14 mouse cellular contexts compared by ENCODE assay signal in genomic region chr16:92402216-92402615, GRCm38 (mm10). TPM values are rescaled to one million over a fixed set of nuclear protein-coding genes. Genes with fewer than 3 reads are reported as not detected.
DNase-seq lines count a peak whose midpoint lies in the region; ATAC-seq and TF ChIP-seq lines count a peak whose summit lies in the region.
"Had no signal": no experiment of that assay in that cellular context is flagged by ENCODE, and none has a peak within 500 bp of the region (broad histone marks: within the 10 kb centered on the region; RNA-seq: fewer than 3 reads in every experiment).

No protein-coding gene starts in this region.

- no peaks in the 10 kb centered on the region for H3K9me3 ChIP-seq in kidney, postnatal 0 days (replicated peaks; ENCODE audit: low read length)
- no peaks in the 10 kb centered on the region for H3K9me3 ChIP-seq in kidney, embryonic 15.5 days (replicated peaks)
- H3K9me3 ChIP-seq in limb, embryonic 13.5 days = no peaks in the 10 kb centered on the region
- no peaks in the 10 kb centered on the region for H3K9me3 ChIP-seq in midbrain, embryonic 14.5 days (ENCODE audit: control insufficient read depth, low read length)
- H3K9me3 ChIP-seq: megakaryocyte, embryonic 14.5 days; neural tube, embryonic 13.5 days had no signal

- H3K79me2 ChIP-seq in heart, adult 2 months (replicated peaks; ENCODE audit: control insufficient read depth, insufficient read depth, low read length) = no peaks in the 10 kb centered on the region

- no peak overlapping the region for H3K4me2 ChIP-seq in kidney, postnatal 0 days (ENCODE audit: low read length)
- no peak overlapping the region for H3K4me2 ChIP-seq in kidney, embryonic 15.5 days
- no peak overlapping the region for H3K4me2 ChIP-seq in limb, embryonic 13.5 days (replicated peaks)
- H3K4me2 ChIP-seq in midbrain, embryonic 14.5 days (ENCODE audit: low read length) = no peak overlapping the region
- H3K4me2 ChIP-seq: neural tube, embryonic 13.5 days had no signal

- no peaks in the 10 kb centered on the region for H3K36me3 ChIP-seq in heart, adult 2 months (ENCODE audit: control insufficient read depth, insufficient read depth, low read length)
- no peaks in the 10 kb centered on the region for H3K36me3 ChIP-seq in kidney, postnatal 0 days (ENCODE audit: insufficient read depth, low read length)
- no peaks in the 10 kb centered on the region for H3K36me3 ChIP-seq in kidney, embryonic 15.5 days
- H3K36me3 ChIP-seq in limb, embryonic 13.5 days = no peaks in the 10 kb centered on the region
- H3K36me3 ChIP-seq in midbrain, embryonic 14.5 days (ENCODE audit: control insufficient read depth, insufficient read depth, low read length) = no peaks in the 10 kb centered on the region
- H3K36me3 ChIP-seq: neural tube, embryonic 13.5 days had no signal

- no peak for TF ChIP-seq CTCF in heart, adult 2 months (IDR thresholded peaks at IDR 0.05)
- no peak for TF ChIP-seq CTCF in kidney, postnatal 0 days (IDR thresholded peaks at IDR 0.05; ENCODE audit: low read depth)

- TF ChIP-seq EP300 in heart, adult 2 months (IDR thresholded peaks at IDR 0.05; ENCODE audit: insufficient read depth, low read depth, low read length) = no peak

- WGBS in heart, adult 2 months = 61% methylated on average over 8 of the region's 8 CpGs
- WGBS in kidney, postnatal 0 days = 39% methylated on average over 8 of the region's 8 CpGs
- 39% methylated on average over 8 of the region's 8 CpGs for WGBS in kidney, embryonic 15.5 days
- WGBS in limb, embryonic 13.5 days = 37% methylated on average over 8 of the region's 8 CpGs
- 37% methylated on average over 8 of the region's 8 CpGs for WGBS in midbrain, embryonic 14.5 days

- no peak for ATAC-seq in kidney, postnatal 0 days (replicated peaks; ENCODE audit: low FRiP score, low read depth)
- no peak for ATAC-seq in kidney, embryonic 15.5 days (replicated peaks; ENCODE audit: low FRiP score)
- no peak for ATAC-seq in limb, embryonic 13.5 days (ENCODE audit: low FRiP score, low read depth)
- no peak for ATAC-seq in midbrain, embryonic 14.5 days (ENCODE audit: low FRiP score, low TSS enrichment)

- no peak overlapping the region for H3K9ac ChIP-seq in heart, adult 2 months (ENCODE audit: low read depth, low read length)
- H3K9ac ChIP-seq in kidney, postnatal 0 days (ENCODE audit: low read depth, low read length) = no peak overlapping the region
- no peak overlapping the region for H3K9ac ChIP-seq in kidney, embryonic 15.5 days
- peak overlapping the region; percentile 43; the same call in 1 of the 2 replicates for H3K9ac ChIP-seq in limb, embryonic 13.5 days
- no peak overlapping the region for H3K9ac ChIP-seq in midbrain, embryonic 14.5 days (replicated peaks; ENCODE audit: low read length)
- H3K9ac ChIP-seq: neural tube, embryonic 13.5 days had no signal

- H3K27ac ChIP-seq in heart, adult 2 months = peak overlapping the region; percentile 52
- H3K27ac ChIP-seq in kidney, postnatal 0 days = 0 out of 2 replicates have a peak overlapping the region, but pooled peaks have one; percentile 42
- no peak overlapping the region for H3K27ac ChIP-seq in kidney, embryonic 15.5 days
- peak overlapping the region; percentile 61; the same call in 1 of the 2 replicates for H3K27ac ChIP-seq in limb, embryonic 13.5 days
- no peak overlapping the region for H3K27ac ChIP-seq in midbrain, embryonic 14.5 days (replicated peaks; ENCODE audit: low read depth, low read length)
- H3K27ac ChIP-seq: layer of hippocampus, adult 2 months; neural tube, embryonic 13.5 days had no signal

- H3K4me3 ChIP-seq in heart, adult 2 months = no peak overlapping the region
- no peak overlapping the region for H3K4me3 ChIP-seq in kidney, postnatal 0 days (replicated peaks; ENCODE audit: low read depth, low read length)
- no peak overlapping the region for H3K4me3 ChIP-seq in kidney, embryonic 15.5 days (replicated peaks)
- H3K4me3 ChIP-seq in limb, embryonic 13.5 days = no peak overlapping the region
- no peak overlapping the region for H3K4me3 ChIP-seq in midbrain, embryonic 14.5 days (replicated peaks; ENCODE audit: low read depth, low read length)
- H3K4me3 ChIP-seq: layer of hippocampus, adult 2 months; megakaryocyte, embryonic 14.5 days; neural tube, embryonic 13.5 days had no signal

- no peaks in the 10 kb centered on the region for H3K27me3 ChIP-seq in heart, adult 2 months (ENCODE audit: control insufficient read depth, insufficient read depth, low read length)
- no peaks in the 10 kb centered on the region for H3K27me3 ChIP-seq in kidney, postnatal 0 days (ENCODE audit: insufficient read depth, low read length)
- H3K27me3 ChIP-seq in kidney, embryonic 15.5 days = peaks cover 7% of the 10 kb centered on the region
- H3K27me3 ChIP-seq in limb, embryonic 13.5 days = no peaks in the 10 kb centered on the region; the same call in 1 of the 2 replicates
- H3K27me3 ChIP-seq in midbrain, embryonic 14.5 days (ENCODE audit: control insufficient read depth, insufficient read depth, low read length) = no peaks in the 10 kb centered on the region
- H3K27me3 ChIP-seq: neural tube, embryonic 13.5 days had no signal

- no peak for DNase-seq in heart, adult 2 months
- no peak for DNase-seq in heart, postnatal 36 days
- no peak for DNase-seq in kidney, postnatal 0 days (ENCODE audit: low spot score)
- DNase-seq in brain, adult 2 months (ENCODE audit: low read depth, low spot score) = peak; percentile 35
- DNase-seq in Muller cell, postnatal 12 days (ENCODE audit: inconsistent ontology term) = no peak
- DNase-seq in midbrain, embryonic 14.5 days = no peak
- DNase-seq: cerebellum, adult 8-10 months; left cerebral cortex, postnatal 4 days had no signal

- no peak for TF ChIP-seq POLR2A in heart, adult 2 months (IDR thresholded peaks at IDR 0.05; ENCODE audit: insufficient read depth, low read depth, low read length)

- peaks cover 17% of the 10 kb centered on the region for H3K4me1 ChIP-seq in heart, adult 2 months (ENCODE audit: control insufficient read depth, insufficient read depth, low read length)
- H3K4me1 ChIP-seq in kidney, postnatal 0 days (replicated peaks; ENCODE audit: insufficient read depth, low read length) = peaks cover 28% of the 10 kb centered on the region
- peaks cover 62% of the 10 kb centered on the region for H3K4me1 ChIP-seq in kidney, embryonic 15.5 days
- peaks cover 61% of the 10 kb centered on the region for H3K4me1 ChIP-seq in limb, embryonic 13.5 days
- H3K4me1 ChIP-seq in midbrain, embryonic 14.5 days (ENCODE audit: control insufficient read depth, insufficient read depth, low read length) = peaks cover 24% of the 10 kb centered on the region

- intact Hi-C loops in heart, adult 2 months (cut with DNase I) = loop anchor here (2.0 kb wide), 1 partner anchor 15 kb away; no protein-coding TSS in a partner anchor
- intact Hi-C loops in heart, postnatal 36 days (cut with DNase I) = loop anchor here (2.0 kb wide), 1 partner anchor 27 kb away; no protein-coding TSS in a partner anchor

RNA-seq across cellular contexts. Expression of gene Kcne1, which starts 42.9 kb away (rescaled TPM):
- total RNA-seq in heart, adult 2 months (2021) = 10 to 100 TPM in 1 of 2 experiments, 1 to 10 TPM in 1; 6.9 to 11.6 TPM
- polyA plus RNA-seq in heart, adult 2 months (2012; rRNA removed) = 34.8 and 36.5 TPM in 2 replicates
- 10 to 100 TPM; 19.8 to 21.3 TPM for total RNA-seq in heart, postnatal 36 days (2021)
- 12.2 and 13.1 TPM in 2 replicates for polyA plus RNA-seq in kidney, postnatal 0 days (2015; fragmentation: Nextera tagmentation; extraction: Ambion mirVana)
- 1.8 and 2.0 TPM in 2 replicates for polyA plus RNA-seq in kidney, embryonic 15.5 days (2015; fragmentation: Nextera tagmentation; extraction: Ambion mirVana)
- polyA plus RNA-seq in limb, embryonic 13.5 days (2015; fragmentation: Nextera tagmentation; extraction: Ambion mirVana) = 0.17 and 0.22 TPM in 2 replicates
- 0.07 TPM in 1 of 2 replicates, not detected in the other for polyA plus RNA-seq in midbrain, embryonic 14.5 days (2014; fragmentation: Nextera tagmentation; extraction: Ambion mirVana)
- total RNA-seq: granulocyte monocyte progenitor cell, adult 5-6 weeks; layer of hippocampus, adult 2 months; left cerebral cortex, postnatal 4 days had no signal
- polyA plus RNA-seq: neural tube, embryonic 13.5 days had no signal

Comparison
In these comparisons a context has a peak if more than half of its experiments do, and no peak if none do; other contexts are left out.
1. H3K27ac ChIP-seq: peak in heart, adult 2 months (single experiment), kidney, postnatal 0 days (single experiment) and limb, embryonic 13.5 days (single experiment); none in kidney, embryonic 15.5 days (single experiment) and midbrain, embryonic 14.5 days (single experiment).